9 mouse cellular contexts compared by ENCODE assay signal in genomic region chr7:121963883-121964398, GRCm38 (mm10). TPM values are rescaled to one million over a fixed set of nuclear protein-coding genes. Genes with fewer than 3 reads are reported as not detected.
A peak's percentile ranks its signal among the peaks of the same experiment; 100 is the strongest.
DNase-seq lines count a peak whose midpoint lies in the region; ATAC-seq and TF ChIP-seq lines count a peak whose summit lies in the region.
"Had no signal": no experiment of that assay in that cellular context is flagged by ENCODE, and none has a peak within 500 bp of the region (broad histone marks: within the 10 kb centered on the region; RNA-seq: fewer than 3 reads in every experiment).

No protein-coding gene starts in this region.

- no peaks in the 10 kb centered on the region for H3K4me1 ChIP-seq in kidney, embryonic 16.5 days (ENCODE audit: insufficient read depth, low read length)
- H3K4me1 ChIP-seq in G1E (ENCODE audit: insufficient read depth, low read depth, low read length): peaks cover 17% of the 10 kb centered on the region
- H3K4me1 ChIP-seq in hindbrain, postnatal 0 days (ENCODE audit: insufficient read depth, low read length): no peaks in the 10 kb centered on the region
- no peaks in the 10 kb centered on the region for H3K4me1 ChIP-seq in lung, postnatal 0 days (ENCODE audit: insufficient read depth, low read depth, low read length)
- H3K4me1 ChIP-seq: embryonic facial prominence, embryonic 12.5 days had no signal

- WGBS in kidney, embryonic 16.5 days: 64% methylated on average over 6 of the region's 6 CpGs
- 70% methylated on average over 6 of the region's 6 CpGs for WGBS in hindbrain, postnatal 0 days
- WGBS in lung, postnatal 0 days: 59% methylated on average over 6 of the region's 6 CpGs

- ATAC-seq in kidney, embryonic 16.5 days (ENCODE audit: low FRiP score, low TSS enrichment): no peak
- ATAC-seq in G1E (ENCODE audit: extremely low read depth, insufficient number of reproducible peaks, low FRiP score, poor library complexity, severe bottlenecking): no peak; the same call in 1 of the 2 replicates
- peak; percentile 63; the same call in 1 of the 2 replicates for ATAC-seq in hindbrain, postnatal 0 days
- ATAC-seq in lung, postnatal 0 days: peak; percentile 44; the same call in 1 of the 2 replicates
- no peak for ATAC-seq in megakaryocyte, adult 5-6 weeks (ENCODE audit: poor library complexity, severe bottlenecking)

- no peak overlapping the region for H3K4me3 ChIP-seq in kidney, embryonic 16.5 days (ENCODE audit: low read length)
- H3K4me3 ChIP-seq in G1E (ENCODE audit: low read depth, low read length): no peak overlapping the region
- H3K4me3 ChIP-seq in hindbrain, postnatal 0 days (ENCODE audit: low read length): no peak overlapping the region
- no peak overlapping the region for H3K4me3 ChIP-seq in lung, postnatal 0 days (ENCODE audit: low read depth, low read length)
- H3K4me3 ChIP-seq: embryonic facial prominence, embryonic 12.5 days had no signal

- peaks cover 12% of the 10 kb centered on the region; the same call in 1 of the 2 replicates for H3K36me3 ChIP-seq in kidney, embryonic 16.5 days (ENCODE audit: insufficient read depth, low read length)
- peaks cover 78% of the 10 kb centered on the region for H3K36me3 ChIP-seq in G1E (replicated peaks)
- peaks cover 17% of the 10 kb centered on the region; the same call in 1 of the 2 replicates for H3K36me3 ChIP-seq in hindbrain, postnatal 0 days (ENCODE audit: insufficient read depth, low read length)
- peaks cover 6% of the 10 kb centered on the region; the same call in 1 of the 2 replicates for H3K36me3 ChIP-seq in lung, postnatal 0 days (ENCODE audit: insufficient read depth, low read length)

- H3K4me2 ChIP-seq in kidney, embryonic 16.5 days (replicated peaks; ENCODE audit: low read depth, low read length): no peak overlapping the region
- no peak overlapping the region for H3K4me2 ChIP-seq in hindbrain, postnatal 0 days (ENCODE audit: low read depth, low read length)
- H3K4me2 ChIP-seq in lung, postnatal 0 days (replicated peaks; ENCODE audit: low read depth, low read length): no peak overlapping the region
- H3K4me2 ChIP-seq: embryonic facial prominence, embryonic 12.5 days had no signal

- H3K27me3 ChIP-seq in kidney, embryonic 16.5 days (ENCODE audit: insufficient read depth, low read length): no peaks in the 10 kb centered on the region
- H3K27me3 ChIP-seq in G1E (ENCODE audit: insufficient read depth, low read length): no peaks in the 10 kb centered on the region
- H3K27me3 ChIP-seq in hindbrain, postnatal 0 days (ENCODE audit: insufficient read depth, low read length): no peaks in the 10 kb centered on the region
- no peaks in the 10 kb centered on the region for H3K27me3 ChIP-seq in lung, postnatal 0 days (replicated peaks; ENCODE audit: insufficient read depth, low read length)
- H3K27me3 ChIP-seq: embryonic facial prominence, embryonic 12.5 days had no signal

- TF ChIP-seq EP300 in lung, postnatal 0 days (IDR thresholded peaks at IDR 0.05): peak; percentile 38

- TF ChIP-seq CTCF in G1E (IDR thresholded peaks at IDR 0.05; ENCODE audit: low read depth, low read length): no peak
- peak; percentile 80 for TF ChIP-seq CTCF in hindbrain, postnatal 0 days (IDR thresholded peaks at IDR 0.05; ENCODE audit: low read depth)
- peak; percentile 77 for TF ChIP-seq CTCF in lung, postnatal 0 days (IDR thresholded peaks at IDR 0.05)

- no peak overlapping the region for H3K27ac ChIP-seq in kidney, embryonic 16.5 days (ENCODE audit: low read length)
- no peak overlapping the region for H3K27ac ChIP-seq in hindbrain, postnatal 0 days
- no peak overlapping the region for H3K27ac ChIP-seq in lung, postnatal 0 days (ENCODE audit: low read length)
- H3K27ac ChIP-seq: embryonic facial prominence, embryonic 12.5 days had no signal

- no peak overlapping the region for H3K9ac ChIP-seq in kidney, embryonic 16.5 days (replicated peaks; ENCODE audit: low read length)
- H3K9ac ChIP-seq in hindbrain, postnatal 0 days (replicated peaks; ENCODE audit: low read length): no peak overlapping the region
- H3K9ac ChIP-seq in lung, postnatal 0 days (replicated peaks; ENCODE audit: low read depth): no peak overlapping the region
- H3K9ac ChIP-seq: embryonic facial prominence, embryonic 12.5 days had no signal

- DNase-seq in kidney, adult 11 months: peak; percentile 24
- DNase-seq in G1E (ENCODE audit: low spot score): peak; percentile 11
- peak; percentile 54 for DNase-seq in cerebellum, adult 11-12 months
- DNase-seq in hindbrain, postnatal 0 days (ENCODE audit: low spot score): peak; percentile 82
- peak; percentile 83 for DNase-seq in lung, postnatal 0 days (ENCODE audit: low spot score)
- DNase-seq in thymus, postnatal 14 days: peak; percentile 51

- peaks cover 4% of the 10 kb centered on the region; the same call in 1 of the 2 replicates for H3K9me3 ChIP-seq in kidney, embryonic 16.5 days (ENCODE audit: low read length)
- no peaks in the 10 kb centered on the region for H3K9me3 ChIP-seq in G1E (replicated peaks)
- no peaks in the 10 kb centered on the region for H3K9me3 ChIP-seq in hindbrain, postnatal 0 days (ENCODE audit: low read length)
- no peaks in the 10 kb centered on the region for H3K9me3 ChIP-seq in lung, postnatal 0 days (ENCODE audit: low read length)
- H3K9me3 ChIP-seq: embryonic facial prominence, embryonic 12.5 days had no signal

RNA-seq across cellular contexts. Expression of gene Cog7, which starts 17.6 kb away (rescaled TPM):
- 32.9 and 33.0 TPM in 2 replicates for polyA plus RNA-seq in kidney, embryonic 16.5 days (2015; fragmentation: Nextera tagmentation; extraction: Ambion mirVana)
- total RNA-seq in G1E (2014; fragmentation: Nextera tagmentation) (26.2 and 32.7 TPM in 2 replicates), G1E (2017) (19.3 and 20.5 TPM in 2 replicates)
- 9.0 and 9.2 TPM in 2 replicates for polyA plus RNA-seq in G1E (2012)
- 38.1 and 39.0 TPM in 2 replicates for total RNA-seq in hindbrain, postnatal 0 days (2014; rRNA removed)
- 32.2 and 34.2 TPM in 2 replicates for polyA plus RNA-seq in hindbrain, postnatal 0 days (2015; fragmentation: Nextera tagmentation; extraction: Ambion mirVana)
- 13.4 and 18.3 TPM in 2 replicates for polyA plus RNA-seq in lung, postnatal 0 days (2015; fragmentation: Nextera tagmentation; extraction: Ambion mirVana)
- total RNA-seq in megakaryocyte, adult 5-6 weeks (2015): 7.6 and 7.7 TPM in 2 replicates
- total RNA-seq in megakaryocyte, adult 5-6 weeks (2017): 7.8 and 8.3 TPM in 2 replicates

RNA-seq across cellular contexts. Expression of gene Gga2, which starts 57.1 kb away (rescaled TPM):
- polyA plus RNA-seq in kidney, embryonic 16.5 days (2015; fragmentation: Nextera tagmentation; extraction: Ambion mirVana): 89.3 and 89.6 TPM in 2 replicates
- total RNA-seq in G1E (2014; fragmentation: Nextera tagmentation): 174 and 198 TPM in 2 replicates
- total RNA-seq in G1E (2017): 314 and 315 TPM in 2 replicates
- polyA plus RNA-seq in G1E (2012): 299 and 333 TPM in 2 replicates
- 24.3 and 37.5 TPM in 2 replicates for total RNA-seq in hindbrain, postnatal 0 days (2014; rRNA removed)
- 21.4 and 21.5 TPM in 2 replicates for polyA plus RNA-seq in hindbrain, postnatal 0 days (2015; fragmentation: Nextera tagmentation; extraction: Ambion mirVana)
- polyA plus RNA-seq in lung, postnatal 0 days (2015; fragmentation: Nextera tagmentation; extraction: Ambion mirVana): 22.3 and 28.3 TPM in 2 replicates
- 3.9 and 5.2 TPM in 2 replicates for total RNA-seq in megakaryocyte, adult 5-6 weeks (2015)
- 3.4 and 5.1 TPM in 2 replicates for total RNA-seq in megakaryocyte, adult 5-6 weeks (2017)

Comparison
In these comparisons a context has a peak if more than half of its experiments do, and no peak if none do; other contexts are left out.
1. DNase-seq: peak in every context shown above with its lines; median percentile 83 in lung, postnatal 0 days; 82 in hindbrain, postnatal 0 days; 54 in cerebellum, adult 11-12 months; 51 in thymus, postnatal 14 days; 24 in kidney, adult 11 months; 11 in G1E.
2. ATAC-seq: peak in hindbrain, postnatal 0 days (single experiment) and lung, postnatal 0 days (single experiment); none in kidney, embryonic 16.5 days (single experiment), G1E (single experiment) and megakaryocyte, adult 5-6 weeks (single experiment).